Comparison of ENCODE assay signal across 7 mouse cellular contexts in genomic region chr12:8673974-8674306, GRCm38 (mm10). TPM values are rescaled to one million over a fixed set of nuclear protein-coding genes. Genes with fewer than 3 reads are reported as not detected.
DNase-seq lines count a peak whose midpoint lies in the region; ATAC-seq lines count a peak whose summit lies in the region.

TSS of gene Pum2 (plus strand) at chr12:8674134.

- peak; percentile 97 for ATAC-seq in intestine, embryonic 15.5 days

- peak within 1 kb of the TSS; percentile 64 for H3K4me2 ChIP-seq in intestine, embryonic 15.5 days (replicated peaks)

- peak within 1 kb of the TSS; percentile 91 for H3K4me3 ChIP-seq in intestine, embryonic 15.5 days (replicated peaks)
- peak within 1 kb of the TSS; percentile 96 for H3K4me3 ChIP-seq in midbrain, embryonic 10.5 days

- H3K9ac ChIP-seq in intestine, embryonic 15.5 days, result peak within 1 kb of the TSS; percentile 100

- H3K36me3 ChIP-seq in intestine, embryonic 15.5 days, result no peaks in the 10 kb centered on the region
- peaks cover 18% of the 10 kb centered on the region for H3K36me3 ChIP-seq in midbrain, embryonic 10.5 days

- WGBS in intestine, embryonic 15.5 days, result under 1% methylated on average over 31 of the region's 41 CpGs
- WGBS in midbrain, embryonic 10.5 days, result under 1% methylated on average over 28 of the region's 41 CpGs

- H3K4me1 ChIP-seq in intestine, embryonic 15.5 days (replicated peaks), result peaks cover 11% of the 10 kb centered on the region; the same call in 1 of the 2 replicates
- H3K4me1 ChIP-seq in midbrain, embryonic 10.5 days, result peaks cover 30% of the 10 kb centered on the region

- no peaks in the 10 kb centered on the region for H3K9me3 ChIP-seq in intestine, embryonic 15.5 days
- peaks cover 5% of the 10 kb centered on the region; the same call in 1 of the 2 replicates for H3K9me3 ChIP-seq in midbrain, embryonic 10.5 days (replicated peaks)

- peak within 1 kb of the TSS; percentile 97 for H3K27ac ChIP-seq in intestine, embryonic 15.5 days
- H3K27ac ChIP-seq in midbrain, embryonic 10.5 days (replicated peaks), result peak within 1 kb of the TSS; percentile 100

- peak; percentile 93 to 95 for DNase-seq in adrenal gland, adult 18-20 months (ENCODE audit: low spot score in 2 of 2)
- DNase-seq in embryo, embryonic 11 days, result peak; percentile 98
- DNase-seq in gastrocnemius, postnatal 36 days, result peak; percentile 86 to 88
- DNase-seq in left cerebral cortex, postnatal 25 days (ENCODE audit: low spot score in 2 of 2), result peak; percentile 93 to 94
- peak; percentile 97 for DNase-seq in midbrain, embryonic 10.5 days (ENCODE audit: low spot score)
- DNase-seq in right cerebral cortex, postnatal 4 days, result peak; percentile 97

- intact Hi-C loops in gastrocnemius, postnatal 36 days (cut with DNase I), result no loop called here
- intact Hi-C loops in left cerebral cortex, postnatal 25 days (cut with DNase I), result loop anchor here (1.0 kb wide), 1 partner anchor 33 kb away; no protein-coding TSS in a partner anchor

- no peaks in the 10 kb centered on the region for H3K27me3 ChIP-seq in intestine, embryonic 15.5 days (replicated peaks)
- no peaks in the 10 kb centered on the region for H3K27me3 ChIP-seq in midbrain, embryonic 10.5 days (ENCODE audit: low read depth, poor library complexity, severe bottlenecking)

RNA-seq across cellular contexts. Expression of gene Pum2, which starts in this region (rescaled TPM):
- total RNA-seq in adrenal gland, adult 18-20 months (2021), result 100 to 1,000 TPM; 116 to 149 TPM
- 10 to 100 TPM; 70.1 to 72.1 TPM for total RNA-seq in gastrocnemius, postnatal 36 days (2021)
- polyA plus RNA-seq in intestine, embryonic 15.5 days (2015; fragmentation: Nextera tagmentation; extraction: Ambion mirVana), result 37.7 and 43.5 TPM in 2 replicates
- 100 to 1,000 TPM; 185 to 203 TPM for total RNA-seq in left cerebral cortex, postnatal 25 days (2021)
- 67.4 TPM in 2 replicates for polyA plus RNA-seq in midbrain, embryonic 10.5 days (2016; fragmentation: Nextera tagmentation; extraction: Ambion mirVana)

Comparison
In these comparisons a context has a peak if more than half of its experiments do, and no peak if none do; other contexts are left out.
1. Peak in every context shown above with its lines: DNase-seq, ATAC-seq, H3K4me3 ChIP-seq and H3K27ac ChIP-seq.